Mouse (Mus musculus): ENCODE results near the gene Gbp7.
"Not testable (repeated sequence)": the region's sequence is repeated elsewhere in the genome, so short reads cannot be mapped to it uniquely, and the experiment has no call there.

Gene Gbp7

DNA sequence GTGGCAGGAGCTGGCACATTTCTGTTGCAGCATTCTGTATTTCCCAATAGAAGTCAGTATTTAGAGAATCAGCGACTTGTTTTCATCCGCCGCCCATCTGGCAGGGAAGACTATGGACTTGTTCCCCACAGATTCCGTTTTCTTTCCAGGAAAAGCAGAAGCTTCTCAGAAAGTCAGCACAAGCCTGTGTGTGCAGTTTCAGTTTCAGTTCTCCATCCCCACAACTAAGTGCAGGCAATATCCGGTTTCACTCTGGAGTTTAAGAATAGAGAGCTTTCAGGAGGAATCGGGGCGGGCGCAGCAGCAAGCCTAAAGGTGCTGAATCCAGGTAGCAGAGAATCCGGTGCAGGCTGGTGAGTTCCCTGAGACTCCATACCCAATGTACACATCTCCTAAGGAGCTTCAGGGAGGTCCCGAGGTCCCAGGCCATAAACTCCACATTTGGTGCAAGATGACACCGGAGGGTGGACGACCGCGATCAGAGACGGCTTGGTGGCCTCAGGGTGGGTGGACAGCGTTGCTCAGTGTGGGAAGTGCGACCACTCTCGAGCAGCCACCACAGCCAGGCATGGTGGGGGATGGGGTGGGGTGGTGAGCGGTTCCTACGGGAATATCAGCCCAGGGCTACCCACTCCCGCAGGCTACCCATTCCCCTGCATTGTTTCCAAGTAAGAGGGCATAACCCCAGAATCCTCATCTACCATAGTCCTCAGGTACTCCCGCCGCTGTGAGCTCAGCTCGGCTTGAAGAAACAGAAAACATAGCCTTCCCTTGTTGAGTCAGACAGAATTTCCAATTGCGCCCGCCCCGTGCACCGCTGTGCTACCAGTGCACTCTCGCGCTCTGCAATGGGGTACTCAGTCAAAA lies at the start of gene Gbp7:
Gene Gbp7 (plus strand): TSS at position 256 of the 867 bp plus-strand sequence.
- peak; percentile 53 for DNase-seq (ENCODE audit: low spot score)

DNA sequence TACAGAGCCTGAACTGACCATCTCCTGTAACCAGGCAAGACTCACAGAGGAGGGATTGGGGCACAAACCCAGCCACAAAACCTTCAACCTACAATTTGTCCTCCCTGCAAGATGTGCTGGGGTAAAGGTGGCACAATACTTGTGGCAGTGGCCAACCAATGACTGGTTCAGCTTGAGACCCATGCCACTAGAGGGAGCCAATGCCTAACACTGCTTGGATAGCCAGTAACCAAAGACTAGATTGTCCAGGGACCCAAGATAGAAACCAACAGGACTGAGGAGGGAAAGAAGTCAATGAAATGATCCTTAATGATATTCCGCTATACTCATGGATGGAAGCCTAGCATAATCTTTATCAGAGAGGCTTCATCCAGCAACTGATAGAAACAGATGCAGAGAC lies 39.7 kb upstream of the Gbp7 start:
- peak; percentile 77 for DNase-seq (ENCODE audit: low spot score)

DNA sequence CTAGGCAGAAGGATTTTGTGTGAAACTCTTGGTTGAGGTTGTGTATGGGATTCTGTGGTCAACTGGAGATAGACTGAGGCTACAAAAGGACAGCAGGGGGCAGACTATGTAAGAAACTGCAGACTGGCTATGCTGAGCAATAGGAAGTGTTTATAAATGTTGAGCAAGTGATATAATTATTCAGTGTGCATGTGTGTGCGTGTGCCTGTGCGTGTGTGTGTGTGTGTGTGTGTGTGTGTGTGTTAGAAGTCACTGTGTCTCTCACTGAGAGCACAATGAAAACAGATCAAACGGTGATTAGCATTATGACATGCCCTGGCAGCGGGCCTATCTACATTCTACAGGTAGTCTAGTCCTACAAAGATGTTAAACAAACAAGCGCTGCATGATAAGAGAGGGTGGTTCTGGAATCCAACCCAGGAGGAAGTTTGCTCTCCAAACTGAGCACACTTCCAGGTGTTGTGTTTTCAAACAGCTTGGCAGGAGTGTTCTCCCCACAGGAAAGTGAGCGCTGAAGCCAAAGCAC lies 36.5 kb upstream of the Gbp7 start, which contains the start of gene Gbp5:
Gene Gbp5 (plus strand): TSS at position 443 of the 526 bp plus-strand sequence.
- peak; percentile 95 for DNase-seq (ENCODE audit: low spot score)

DNA sequence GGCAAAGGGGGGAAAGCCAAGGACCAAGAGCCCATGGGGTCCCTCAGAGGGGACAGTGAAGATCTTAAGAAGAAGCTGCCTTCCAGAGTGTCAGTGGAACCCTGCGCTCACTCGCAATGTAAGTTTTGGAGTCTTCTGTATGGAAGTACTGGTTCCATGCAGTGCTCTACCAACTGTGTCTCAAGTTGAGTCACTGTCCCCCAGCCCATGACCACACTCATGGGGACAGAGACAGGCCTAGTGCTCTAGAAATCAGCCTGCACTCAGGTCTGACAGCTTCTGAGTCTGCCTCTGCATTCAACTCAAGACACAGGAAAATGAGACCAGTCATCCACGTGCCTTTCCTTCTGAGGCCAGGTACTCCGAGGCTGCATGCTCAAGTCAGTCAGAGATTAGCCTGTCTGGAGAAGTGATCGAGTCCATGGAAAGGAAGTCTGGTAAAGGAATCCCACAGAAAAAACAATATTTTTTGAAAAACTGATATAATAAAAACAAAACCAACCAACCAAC lies 34.9 kb upstream of the Gbp7 start:
- DNase-seq (ENCODE audit: low spot score), result no peak

DNA sequence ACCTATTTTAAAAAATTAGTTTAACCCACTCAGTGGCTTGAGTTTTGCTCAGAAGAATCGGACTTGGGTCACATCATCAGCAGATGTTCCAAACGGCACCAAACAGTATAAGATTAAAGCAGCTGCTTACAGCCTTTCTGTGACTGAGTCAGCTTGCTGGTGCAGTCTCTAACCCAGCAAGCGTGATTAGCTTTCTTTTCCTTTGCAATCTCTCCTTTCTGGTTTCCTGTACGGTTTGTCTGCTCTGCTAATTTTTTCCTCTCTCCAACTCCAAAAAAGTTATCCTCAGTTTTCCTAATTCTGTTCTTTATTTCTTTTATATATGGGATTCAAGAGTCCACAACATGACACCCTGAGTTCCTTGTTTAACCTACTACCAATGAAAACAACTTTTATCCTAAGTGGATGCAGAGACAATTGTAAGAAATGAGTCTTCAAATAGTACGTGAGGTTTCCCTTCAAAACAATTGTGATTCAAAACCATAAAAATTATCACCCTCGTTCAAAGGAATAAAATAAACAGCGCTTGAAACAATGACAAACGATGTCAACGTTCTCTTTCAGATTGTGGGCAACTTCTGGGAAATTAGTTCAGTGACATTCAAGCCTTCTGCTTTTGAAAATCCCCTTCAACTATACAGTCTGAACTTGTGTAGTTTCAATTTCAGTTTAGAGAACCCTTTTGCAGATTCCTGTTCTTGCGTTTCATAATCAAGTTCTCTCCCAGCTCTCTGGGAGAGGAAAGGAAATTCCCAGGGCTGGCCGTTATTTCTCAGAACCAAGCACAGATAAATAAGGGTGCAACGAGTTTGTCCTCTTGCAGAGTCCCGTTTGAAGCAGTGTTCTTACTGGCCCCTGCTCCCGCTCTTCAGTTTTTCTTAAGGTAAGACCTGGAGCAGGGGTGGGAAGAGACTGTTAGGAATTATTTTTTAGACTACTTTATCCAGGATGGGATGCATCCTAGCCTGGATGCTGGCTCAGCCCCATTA lies 33.7 kb upstream of the Gbp7 start:
- DNase-seq (ENCODE audit: low spot score), result no peak

DNA sequence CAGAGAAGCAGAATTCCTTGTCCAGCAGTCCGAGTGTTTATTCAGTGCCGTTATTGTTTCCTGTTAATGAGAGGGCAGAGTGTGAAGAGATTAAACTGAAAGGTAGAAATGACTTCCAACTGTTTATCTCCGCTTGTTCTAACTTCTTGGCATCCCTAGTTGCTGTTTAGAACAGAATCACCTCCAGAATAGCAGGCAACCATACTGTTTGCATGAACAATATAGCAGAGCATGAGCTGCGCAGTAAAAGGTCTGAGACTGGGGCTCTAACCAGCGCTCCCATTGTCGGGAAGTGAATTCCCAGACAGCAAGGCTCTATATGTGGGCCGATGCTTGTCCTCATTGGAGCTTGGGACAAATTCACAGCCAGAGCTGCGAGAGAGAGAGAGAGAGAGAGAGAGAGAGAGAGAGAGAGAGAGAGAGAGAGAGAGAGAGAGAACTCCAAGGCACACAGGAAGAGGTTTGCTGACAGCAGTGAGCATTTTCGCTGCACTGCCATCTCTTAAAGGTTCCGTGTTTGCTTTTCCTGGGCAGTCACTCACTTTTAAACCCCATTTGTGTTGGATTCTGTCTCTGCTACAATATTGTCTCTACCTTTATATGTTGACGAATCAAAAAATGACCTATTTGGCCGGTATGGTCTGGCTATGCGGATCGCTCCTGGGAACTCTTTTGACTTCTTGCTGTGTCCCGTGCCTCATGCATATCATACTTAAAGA lies 32.9 kb upstream of the Gbp7 start:
- no peak for DNase-seq (ENCODE audit: low spot score)

DNA sequence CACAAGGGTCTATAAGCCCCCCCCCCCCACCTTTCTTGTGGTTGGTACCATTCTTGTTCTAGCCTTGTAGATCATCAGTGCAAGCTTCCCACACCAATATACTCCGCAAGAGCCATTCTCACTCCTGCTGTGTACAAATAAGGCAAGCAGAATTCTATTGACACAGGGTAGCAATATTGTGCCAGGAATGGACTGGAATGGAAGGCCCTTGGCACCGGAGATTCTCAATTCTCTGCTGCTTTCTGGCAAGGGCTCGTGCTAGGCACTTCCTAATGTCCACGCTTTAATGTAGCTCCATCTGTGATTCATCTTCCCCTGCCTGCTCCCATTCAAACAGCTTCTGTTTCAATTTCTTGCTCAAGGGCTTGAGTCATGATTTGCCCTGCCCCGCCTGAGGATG lies 31.2 kb upstream of the Gbp7 start:
- no peak for DNase-seq (ENCODE audit: low spot score)

DNA sequence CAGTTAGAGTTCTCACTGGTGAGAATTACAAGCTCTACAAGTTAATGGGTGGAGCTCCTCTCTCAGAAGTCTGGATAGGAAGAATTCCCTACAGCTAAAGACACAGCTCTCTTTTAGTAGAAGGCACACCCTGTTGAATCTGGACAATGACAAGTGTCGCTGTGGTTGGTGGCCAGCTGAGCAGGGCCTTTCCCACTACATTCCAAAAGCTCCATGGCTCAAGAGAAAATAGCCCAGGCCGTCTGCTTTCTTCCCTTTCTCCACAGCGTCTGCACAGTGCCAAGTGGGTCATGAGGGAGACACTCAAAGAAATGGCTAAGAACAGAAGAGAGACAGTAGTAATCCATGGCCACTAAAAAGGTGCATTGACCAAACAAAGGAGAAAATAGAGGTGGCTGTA lies 2.0 kb upstream of the Gbp7 start:
- no peak for DNase-seq (ENCODE audit: low spot score)

DNA sequence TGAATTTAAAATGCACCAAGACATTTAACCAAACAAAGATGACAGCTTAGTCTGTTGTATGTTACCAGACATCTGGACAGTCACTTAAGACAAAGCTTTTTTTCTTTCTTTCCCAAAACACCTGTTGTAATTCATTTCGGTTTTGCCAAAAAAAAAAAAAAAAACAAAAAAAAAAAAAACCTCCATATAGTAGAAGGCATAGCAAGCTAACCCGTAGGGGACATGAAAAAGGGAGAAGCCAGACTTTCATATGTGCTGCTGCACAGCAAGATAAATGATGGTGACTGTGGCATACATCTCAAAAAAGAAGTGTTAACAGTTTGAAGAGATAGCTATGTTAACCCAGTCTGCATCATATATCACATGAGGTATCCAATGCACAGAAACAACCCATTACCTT lies 545 bp upstream of the Gbp7 start:
- DNase-seq (ENCODE audit: low spot score), result no peak

DNA sequence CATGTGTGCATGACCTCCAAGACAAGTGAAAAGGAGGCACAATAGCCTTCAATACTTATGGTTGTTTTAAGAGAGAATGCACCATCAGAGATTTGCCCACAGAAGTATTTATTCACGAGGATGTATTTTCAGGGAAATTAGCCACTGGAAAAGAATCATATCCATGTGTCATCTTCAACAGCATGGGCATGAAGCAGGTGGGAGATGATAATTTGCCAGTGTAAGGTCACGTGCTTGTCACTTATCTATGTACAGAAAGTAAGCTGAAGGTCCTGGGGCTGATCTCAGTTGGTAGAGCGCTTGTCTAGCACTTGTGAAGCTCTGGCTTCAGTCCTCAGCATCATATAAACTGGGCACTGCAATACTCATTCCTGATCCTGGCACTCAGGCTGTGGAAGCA lies 1.5 kb downstream of the Gbp7 start:
- DNase-seq (ENCODE audit: low spot score), result no peak

DNA sequence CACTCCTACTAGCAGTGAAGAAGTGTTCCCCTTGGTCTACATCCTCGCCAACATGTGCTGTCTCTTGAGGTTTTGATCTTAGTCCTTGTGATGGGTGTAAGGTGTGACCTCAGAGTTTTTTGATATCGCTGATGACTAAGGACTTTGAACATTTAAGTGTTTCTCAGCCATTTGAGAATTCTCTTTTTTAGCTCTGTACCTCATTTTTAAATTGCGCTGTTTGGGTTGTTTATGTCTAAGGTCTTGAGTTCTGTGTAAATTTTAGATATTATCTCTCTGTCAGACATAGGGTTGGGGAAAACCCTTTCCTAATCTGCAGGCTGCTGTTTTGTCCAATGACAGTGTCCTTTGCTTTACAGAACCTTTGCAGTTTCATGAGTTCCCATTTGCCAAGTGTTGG lies 3.0 kb downstream of the Gbp7 start:
- no peak for DNase-seq (ENCODE audit: low spot score)

DNA sequence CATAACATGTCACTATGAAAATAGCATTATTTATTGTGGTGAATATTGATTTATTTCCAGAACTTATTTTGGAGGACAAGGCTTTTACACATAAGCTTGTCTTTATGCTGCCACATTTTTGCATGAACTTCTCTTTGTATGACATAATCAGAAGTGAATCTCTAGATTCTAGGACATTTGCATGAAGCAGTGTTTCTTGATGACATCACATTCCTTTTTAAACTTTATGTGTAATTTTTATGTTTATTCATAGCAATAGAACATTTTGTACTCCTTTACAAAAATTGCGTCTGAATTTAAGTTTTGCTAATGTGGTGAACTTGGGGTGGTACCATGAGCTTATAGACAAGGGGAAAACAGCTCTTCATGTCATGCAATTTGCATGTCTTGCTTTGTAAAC lies 5.5 kb downstream of the Gbp7 start:
- no peak for DNase-seq (ENCODE audit: low spot score)

DNA sequence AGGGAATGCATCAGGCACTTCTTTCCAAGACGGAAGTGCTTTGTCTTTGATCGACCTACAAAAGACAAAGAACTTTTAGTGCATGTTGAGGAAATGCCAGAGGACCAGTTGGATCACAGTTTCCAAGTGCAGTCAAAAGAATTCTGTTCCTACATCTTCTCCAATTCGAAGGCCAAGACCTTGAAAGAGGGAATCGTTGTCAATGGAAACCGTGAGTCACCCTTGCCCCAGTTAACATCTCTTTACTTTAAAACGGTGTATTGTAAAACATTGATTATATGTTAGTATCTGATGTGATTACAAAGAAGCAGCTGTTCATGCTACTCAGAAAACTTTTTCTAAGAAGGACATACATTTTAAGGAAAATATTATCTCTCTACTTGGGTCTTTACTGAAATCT lies 11.2 kb downstream of the Gbp7 start:
- no peak for DNase-seq (ENCODE audit: low spot score)

DNA sequence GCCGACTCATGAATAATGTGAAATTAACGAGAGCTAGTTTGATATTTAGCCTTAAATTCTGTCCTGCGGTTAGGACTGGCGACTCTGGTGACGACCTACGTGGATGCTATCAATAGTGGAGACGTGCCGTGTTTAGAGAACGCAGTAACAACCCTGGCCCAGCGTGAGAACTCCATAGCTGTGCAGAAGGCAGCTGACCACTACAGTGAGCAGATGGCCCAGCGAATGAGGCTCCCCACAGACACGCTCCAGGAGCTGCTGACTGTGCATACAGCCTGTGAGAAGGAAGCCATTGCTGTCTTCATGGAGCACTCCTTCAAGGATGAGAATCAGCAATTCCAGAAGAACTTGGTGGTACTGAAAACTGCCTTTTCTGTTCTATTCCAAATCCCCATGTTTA lies 12.6 kb downstream of the Gbp7 start:
- DNase-seq (ENCODE audit: low spot score), result not testable (repeated sequence)

DNA sequence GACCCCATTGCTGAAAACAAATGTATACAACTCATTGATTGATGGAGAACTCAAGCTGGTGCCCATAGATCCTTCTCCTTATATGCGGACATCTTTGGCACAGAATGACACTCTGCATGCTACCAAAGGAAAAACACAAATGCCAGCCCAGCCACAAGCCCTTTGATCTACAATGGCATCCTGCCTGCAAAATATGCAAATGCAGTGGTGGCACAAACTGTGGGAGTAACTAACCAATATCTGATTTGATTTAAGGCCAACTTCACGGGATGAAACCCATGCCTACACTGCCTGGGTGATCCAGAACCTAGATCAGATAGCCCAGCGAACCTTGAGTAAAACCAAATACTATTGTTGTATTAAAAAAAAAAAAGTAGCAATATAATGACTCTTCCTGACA lies 16.5 kb downstream of the Gbp7 start:
- no peak for DNase-seq (ENCODE audit: low spot score)

DNA sequence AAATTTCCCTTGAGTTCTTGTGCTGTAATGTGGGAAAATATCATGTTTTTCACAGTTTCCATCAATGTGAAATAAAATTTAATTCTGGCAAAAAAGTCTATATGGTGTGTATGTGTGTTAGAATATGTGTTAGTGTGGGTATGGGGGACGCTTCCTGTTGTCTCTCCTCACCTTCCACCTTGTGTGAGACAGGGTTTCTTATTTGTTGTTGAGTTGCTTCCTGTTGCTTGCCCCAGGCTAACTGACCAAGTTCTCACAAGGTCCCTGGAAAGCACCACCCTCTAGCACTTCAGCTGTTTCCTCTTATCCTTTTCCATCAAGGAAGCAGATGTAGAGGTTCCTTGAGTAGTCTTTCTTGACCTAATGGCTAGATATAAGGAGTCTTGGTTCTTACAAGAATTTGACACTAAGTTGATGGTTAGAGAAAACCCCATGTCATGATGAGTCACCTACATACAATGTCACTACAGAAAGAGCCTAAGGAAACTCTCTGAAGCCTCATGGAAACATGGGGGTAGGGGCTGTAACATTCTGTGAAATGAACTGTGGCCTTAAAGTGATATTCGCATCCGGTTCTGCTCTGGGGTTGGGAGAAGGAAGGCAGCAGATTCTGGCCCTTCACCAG lies 20.0 kb downstream of the Gbp7 start:
- no peak for DNase-seq (ENCODE audit: low spot score)

DNA sequence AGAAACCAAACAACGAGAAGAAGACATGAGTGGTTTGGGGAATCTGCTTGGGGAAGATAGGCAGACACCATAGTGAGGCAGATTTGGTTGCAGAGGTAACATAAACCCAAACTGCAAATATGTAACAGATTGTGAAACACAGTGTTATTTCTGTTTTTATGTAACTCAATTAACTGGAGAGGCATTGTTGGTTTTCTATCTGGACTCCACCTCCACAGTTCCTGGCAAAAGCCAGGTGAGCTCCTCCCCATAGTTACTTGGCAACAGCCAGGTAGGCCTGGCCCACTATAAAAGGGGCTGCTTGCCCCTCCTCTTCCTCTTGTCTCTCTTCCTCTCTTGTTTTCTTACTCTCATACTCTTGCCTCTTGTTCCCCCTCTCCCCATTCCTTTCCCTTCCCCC lies 24.5 kb downstream of the Gbp7 start:
- no peak for DNase-seq (ENCODE audit: low spot score)

DNA sequence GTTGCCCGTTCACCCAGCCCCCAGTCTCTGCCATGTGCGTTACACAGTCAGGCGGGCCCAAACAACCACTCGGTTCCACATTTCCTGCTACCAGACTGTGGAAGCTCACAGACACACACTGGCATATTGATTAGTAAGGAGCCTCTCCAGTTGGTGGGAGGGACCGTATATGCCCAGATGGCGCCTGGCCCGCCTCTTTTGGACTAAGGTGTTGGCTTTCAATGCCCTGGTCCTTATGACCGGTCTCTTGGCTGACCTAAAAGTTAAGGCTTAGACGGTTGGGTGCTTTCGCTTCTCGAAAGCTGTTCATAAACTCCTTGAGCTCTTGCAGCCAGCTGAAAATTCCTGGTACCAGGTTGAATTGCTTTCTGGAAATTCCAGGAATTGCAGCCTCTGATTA lies 25.5 kb downstream of the Gbp7 start:
- no peak for DNase-seq (ENCODE audit: low spot score)

DNA sequence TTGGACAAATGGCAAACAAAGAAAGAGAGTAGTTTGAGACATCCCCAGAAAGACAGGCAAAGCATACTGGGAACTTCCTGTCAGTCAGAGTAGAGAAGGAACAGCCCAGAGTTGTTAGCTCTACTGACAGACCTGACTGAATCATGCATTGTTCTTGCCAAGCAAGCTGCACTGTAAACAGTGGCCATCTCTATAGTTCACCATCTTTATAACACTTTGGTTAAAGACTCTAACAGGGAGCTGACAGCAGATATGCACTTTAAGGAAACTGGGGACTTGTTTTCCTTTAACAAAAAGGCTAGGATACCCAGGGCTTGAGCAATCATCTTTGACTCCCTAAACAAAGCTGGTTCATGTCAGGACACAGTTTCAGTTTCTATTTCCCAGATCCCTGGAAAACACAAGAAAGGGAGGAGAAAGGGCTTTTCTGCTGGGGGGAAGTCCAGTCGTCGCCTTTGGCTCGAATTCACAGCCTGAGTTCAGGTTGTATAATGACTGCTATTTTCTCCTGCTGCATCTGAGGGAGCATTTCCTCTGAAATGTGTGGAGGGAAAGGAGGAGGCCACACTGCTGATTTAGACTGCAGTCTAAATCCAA lies 29.6 kb downstream of the Gbp7 start, which contains the start of gene Gbp3:
Gene Gbp3 (plus strand): TSS at position 395 of the 597 bp plus-strand sequence.
- DNase-seq (ENCODE audit: low spot score), result peak; percentile 23

DNA sequence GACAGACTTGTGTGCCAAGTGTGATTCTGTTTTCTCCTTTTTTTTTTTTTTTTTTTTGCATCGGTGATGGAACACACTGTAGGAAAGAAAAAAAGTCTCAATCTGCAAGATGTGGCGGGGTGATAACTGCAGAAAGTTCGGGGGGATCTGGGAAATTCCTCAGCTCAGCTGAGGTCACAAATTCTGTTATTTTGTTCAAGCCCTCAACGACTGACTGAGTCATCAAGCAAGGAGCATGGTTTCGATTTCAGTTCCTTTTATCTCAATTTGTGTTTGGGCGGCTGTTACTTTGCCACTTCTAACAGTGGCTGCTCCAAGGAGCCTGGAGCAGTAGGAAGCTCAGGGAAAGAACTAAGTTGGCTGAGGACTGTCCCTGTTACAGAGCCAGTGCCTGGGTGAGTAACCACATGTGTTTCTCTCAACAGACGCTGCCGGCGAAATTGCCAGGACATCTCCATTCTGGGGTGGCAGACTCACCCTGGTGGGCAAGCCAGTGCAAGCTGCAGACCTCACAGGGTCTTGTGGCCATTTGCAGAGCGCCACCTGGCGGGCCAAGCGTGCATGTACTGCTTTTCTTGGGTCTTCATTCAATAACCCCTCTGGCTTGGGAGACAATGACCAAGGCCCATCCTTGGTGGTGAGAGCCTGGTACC lies 30.3 kb downstream of the Gbp7 start:
- DNase-seq (ENCODE audit: low spot score), result peak; percentile 86
